Mouse (Mus musculus) left cerebral cortex, postnatal 10 days (tissue): Measurements from ENCODE around the gene Celf5. TPM values are rescaled to one million over a fixed set of nuclear protein-coding genes. Genes with fewer than 3 reads are reported as not detected.
"Not testable (repeated sequence)": the region's sequence is repeated elsewhere in the genome, so short reads cannot be mapped to it uniquely, and the experiment has no call there.

ENCODE experiments used
- DNase-seq, 2 experiments: peaks; one replicate each; pipeline ENCODE4 v3.0.0; 2021 to 2022; ENCODE audit warnings: low spot score in 2 of 2, mixed read lengths in 1 of 2; ENCODE audit errors: extremely low spot score in 1 of 2
- intact Hi-C: fragments of 180-260 bp; cut with DNase I; formaldehyde crosslinking; loops from one replicate; pipeline ENCODE4 v1.15.1; 2025
- total RNA-seq, 2 experiments: library from RNA; stranded (reverse); gene quantifications; 2 replicates each; pipeline ENCODE4 v1.2.3; 2021

The Celf5 gene
- total RNA-seq, 2 experiments from 2014 or later = 287 to 297 TPM

DNA sequence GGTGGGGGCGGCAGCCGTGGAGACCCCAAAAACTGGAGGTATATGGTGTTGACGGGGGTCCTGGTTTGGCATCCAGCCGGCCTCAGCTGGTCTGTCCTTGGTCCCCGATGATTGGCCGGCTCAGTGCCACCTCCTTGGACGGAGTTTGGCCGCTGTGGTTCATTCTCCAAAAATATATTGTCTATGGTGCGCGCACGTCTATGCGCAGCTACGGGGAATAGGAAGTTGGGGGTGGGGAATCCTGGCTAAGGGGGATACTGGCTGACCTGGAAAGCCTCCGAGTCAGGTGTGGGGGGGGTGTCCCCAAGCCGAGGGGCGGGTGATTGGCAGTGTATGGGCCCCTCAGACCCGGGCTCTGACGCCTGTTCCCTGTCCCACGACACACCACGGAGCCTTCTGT is 22.0 kb downstream of the Celf5 start:
- peak in 1 of 2 experiments; percentile 42 for DNase-seq
- intact Hi-C loops = no loop called here

DNA sequence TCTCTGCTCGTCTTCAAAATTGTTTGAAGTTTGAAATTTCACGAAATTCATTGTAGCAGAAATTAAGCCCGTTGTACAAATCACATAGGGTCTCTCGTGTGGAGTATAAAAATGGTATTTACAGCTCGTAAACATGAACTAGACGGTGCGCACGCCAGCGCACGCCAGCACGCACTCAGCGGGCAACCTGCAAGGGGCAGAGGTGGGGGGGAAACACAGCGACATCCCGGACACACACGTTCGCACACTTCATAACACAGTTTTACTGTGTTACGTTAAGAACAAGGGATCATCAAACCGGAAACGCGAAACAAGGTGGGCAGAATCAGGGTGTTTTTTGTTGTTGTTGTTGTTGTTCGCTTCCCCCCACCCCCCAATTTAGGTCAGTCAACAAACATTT is 23.1 kb downstream of the Celf5 start:
- DNase-seq = peak in 1 of 2 experiments; percentile 23
- intact Hi-C loops = loop anchor here (10.0 kb wide), 1 partner anchor 255 kb away; the partner anchor contains the start of gene Nmrk2

DNA sequence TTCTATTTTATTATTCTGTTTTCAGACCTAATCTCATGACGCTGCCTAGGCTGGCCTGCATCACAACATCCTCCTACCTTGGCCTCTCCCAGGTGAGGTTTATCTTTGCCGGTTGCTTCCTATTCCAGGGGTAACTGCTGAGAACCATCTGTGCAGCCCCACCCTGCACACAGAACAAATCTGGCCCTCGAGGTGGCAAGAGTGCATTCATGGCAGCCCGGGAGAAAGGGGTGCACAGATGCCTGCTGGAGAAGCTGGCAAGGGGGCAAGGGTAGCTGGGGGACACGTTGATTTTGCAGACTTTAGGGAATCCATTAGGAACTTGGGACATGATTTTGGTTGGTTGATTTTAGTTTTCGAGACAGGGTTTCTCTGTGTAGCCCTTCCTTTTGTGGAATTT is 24.2 kb downstream of the Celf5 start:
- peak in 1 of 2 experiments; percentile 22 for DNase-seq
- intact Hi-C loops = loop anchor here (10.0 kb wide), 1 partner anchor 253 kb away; the partner anchor contains the start of gene Nmrk2

DNA sequence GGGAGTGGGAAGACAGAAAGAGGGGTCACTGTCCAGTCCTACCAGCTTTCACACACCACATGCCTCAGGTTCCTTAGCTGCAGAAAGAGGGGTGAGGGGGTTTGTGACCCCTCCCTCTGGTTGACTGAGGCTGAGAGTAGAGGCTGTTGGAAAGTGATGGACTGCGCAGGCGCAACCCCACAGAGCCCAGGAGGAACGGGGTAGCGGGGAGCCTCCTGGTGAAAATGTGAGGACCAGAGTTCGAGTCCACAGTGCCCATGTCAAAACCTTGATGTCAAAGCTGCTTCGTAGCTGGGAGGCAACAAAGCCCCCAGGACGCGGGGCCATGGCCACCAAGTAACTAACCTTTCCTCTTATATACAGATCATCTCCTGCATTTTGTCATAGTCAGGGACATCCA is 24.9 kb downstream of the Celf5 start:
- intact Hi-C loops = loop anchor here (10.0 kb wide), 1 partner anchor 253 kb away; the partner anchor contains the start of gene Nmrk2
- peak in 1 of 2 experiments; percentile 26 for DNase-seq

DNA sequence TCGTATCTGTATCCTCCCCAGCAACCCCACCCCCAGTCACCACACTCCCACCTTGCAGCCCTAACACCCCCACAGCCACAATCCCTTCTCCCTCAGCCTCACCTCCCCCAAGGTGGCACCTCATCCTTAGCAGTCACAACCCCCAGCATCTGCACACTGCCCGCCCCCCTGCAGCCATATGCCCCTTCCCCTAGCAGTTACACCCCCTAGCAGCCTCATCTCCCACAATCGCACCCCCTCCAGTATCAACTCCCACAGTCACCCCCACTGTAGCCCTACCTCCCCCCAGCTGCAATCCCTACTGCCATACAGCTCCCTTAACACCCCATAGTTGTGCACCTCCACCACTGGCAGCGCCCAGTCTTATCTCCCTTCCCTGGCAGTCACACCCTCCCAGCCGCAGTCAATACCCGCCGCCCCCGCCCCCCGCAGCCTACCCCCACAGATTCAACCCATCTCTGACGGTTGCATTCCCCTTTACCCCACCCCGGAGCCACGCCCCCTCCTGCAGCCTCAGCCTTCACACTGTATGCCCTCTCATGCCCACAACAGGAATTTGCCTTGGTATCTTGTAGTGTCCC is 25.4 kb downstream of the Celf5 start:
- peak in 1 of 2 experiments; percentile 35 for DNase-seq
- intact Hi-C loops = loop anchor here (10.0 kb wide), 1 partner anchor 252 kb away; the partner anchor contains the start of gene Nmrk2

DNA sequence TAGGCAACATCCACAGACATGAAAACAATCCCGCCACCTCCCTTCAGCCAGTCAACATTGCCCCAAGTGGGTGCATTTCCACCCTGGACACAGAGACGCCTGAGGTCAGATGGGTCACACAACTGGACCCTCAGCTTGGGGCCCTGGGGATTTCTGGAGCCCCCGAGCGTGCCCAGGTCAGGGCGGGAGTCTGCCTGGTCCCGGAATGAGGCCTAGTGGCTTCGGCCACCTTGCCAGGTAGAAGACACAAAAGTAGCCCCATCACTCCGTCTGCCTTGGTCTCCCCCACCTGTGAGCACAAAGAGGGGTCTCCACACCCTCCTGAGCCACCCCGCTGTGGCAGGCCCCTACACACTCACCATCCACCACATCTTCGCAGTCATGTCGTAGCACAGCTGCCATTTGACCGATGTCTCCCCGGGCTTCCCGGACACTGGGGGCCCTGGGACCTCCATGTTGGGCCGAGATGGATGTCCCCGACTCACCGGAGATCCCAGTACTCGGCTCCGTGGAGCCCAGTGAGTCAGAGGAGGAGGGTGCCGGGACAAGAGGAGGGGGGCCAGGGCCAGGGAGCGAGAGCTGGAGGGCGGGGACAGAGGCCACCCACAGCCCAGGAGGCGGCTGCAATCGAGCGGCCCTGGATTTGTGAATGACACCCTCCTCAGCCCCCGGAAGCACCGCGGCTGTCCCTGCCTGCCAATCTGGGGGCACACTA is 27.2 kb downstream of the Celf5 start, which contains the start of gene Nfic:
Gene Nfic (minus strand): TSS at position 455 of the 715 bp plus-strand sequence.
- intact Hi-C loops = loop anchor here (10.0 kb wide), 1 partner anchor 251 kb away; the partner anchor contains the start of gene Nmrk2
- DNase-seq = peak in 1 of 2 experiments; percentile 33

DNA sequence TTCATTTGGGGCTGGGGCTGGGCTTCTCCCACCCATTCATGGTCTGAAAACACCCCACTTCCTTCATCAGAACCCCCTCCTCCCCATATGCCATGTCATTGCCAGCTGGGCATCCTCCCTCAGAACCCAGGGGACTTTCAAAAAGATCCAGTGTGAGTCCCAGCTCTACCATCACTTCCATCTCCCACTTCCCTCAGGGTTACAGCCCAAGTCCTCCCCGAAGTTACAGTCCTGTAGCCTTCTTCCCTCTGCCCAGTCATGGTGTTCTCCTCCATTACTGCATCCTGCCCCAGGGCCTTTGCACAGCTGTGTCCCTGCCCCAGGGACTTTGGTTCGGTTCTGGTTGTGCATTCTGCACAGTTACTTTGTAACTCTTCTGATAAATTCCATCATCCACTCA is 28.4 kb downstream of the Celf5 start:
- peak in 1 of 2 experiments; percentile 23 for DNase-seq
- intact Hi-C loops = loop anchor here (10.0 kb wide), 1 partner anchor 249 kb away; the partner anchor contains the start of gene Nmrk2

DNA sequence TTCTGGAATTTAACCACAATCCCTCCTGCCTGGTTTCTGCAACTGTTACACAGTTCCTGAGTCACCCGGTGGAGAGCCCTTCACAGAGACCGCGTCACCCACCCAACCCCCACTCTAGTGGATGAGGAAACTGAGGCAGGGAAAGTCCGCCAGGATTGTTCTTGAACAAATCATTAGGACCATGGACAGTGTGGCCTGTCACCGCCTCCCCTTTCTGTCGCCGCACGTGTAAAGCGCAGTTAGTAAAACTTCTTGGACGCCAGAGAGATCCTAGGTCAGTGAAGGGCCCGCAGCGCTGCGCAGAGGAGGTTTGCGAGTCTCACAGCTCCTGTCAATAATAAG is 29.6 kb downstream of the Celf5 start:
- DNase-seq = no peak
- intact Hi-C loops = loop anchor here (10.0 kb wide), 1 partner anchor 248 kb away; the partner anchor contains the start of gene Nmrk2

DNA sequence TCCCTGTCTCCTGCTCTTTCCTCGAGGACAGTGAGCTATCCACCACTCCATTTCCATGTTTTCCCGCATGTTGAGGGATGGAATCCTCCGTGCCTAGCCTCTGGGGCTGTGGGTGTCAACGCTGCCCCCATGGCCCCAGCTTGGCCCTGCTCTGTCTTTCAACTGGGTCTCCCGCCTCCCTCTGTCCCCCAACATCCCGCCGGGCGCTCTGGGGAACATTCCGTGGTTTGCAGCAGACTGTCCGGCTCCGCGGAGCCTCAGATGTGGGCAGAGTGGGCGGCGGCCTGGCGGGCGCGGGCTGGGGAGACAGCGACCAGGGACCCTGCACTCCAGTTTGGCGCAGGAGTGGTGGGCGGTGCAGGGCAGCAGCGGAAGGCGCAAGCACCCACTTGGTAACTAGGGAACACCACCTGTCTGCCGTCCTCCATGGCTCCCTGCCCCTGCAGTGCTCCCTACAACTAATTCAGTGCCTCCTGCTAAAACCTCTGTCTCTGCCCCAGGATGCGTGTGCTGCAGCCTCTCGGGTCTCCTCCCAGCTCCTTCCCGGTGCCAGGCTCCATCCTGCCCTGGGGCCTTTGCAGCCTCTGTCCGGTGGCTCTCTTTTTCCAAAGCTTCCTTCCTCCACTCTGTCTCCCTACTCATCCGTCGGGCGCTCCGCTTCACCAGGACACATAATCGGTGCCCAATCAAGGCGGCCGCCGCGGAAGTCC is 30.1 kb downstream of the Celf5 start:
- intact Hi-C loops = loop anchor here (10.0 kb wide), 1 partner anchor 248 kb away; the partner anchor contains the start of gene Nmrk2
- peak in 1 of 2 experiments; percentile 36 for DNase-seq

DNA sequence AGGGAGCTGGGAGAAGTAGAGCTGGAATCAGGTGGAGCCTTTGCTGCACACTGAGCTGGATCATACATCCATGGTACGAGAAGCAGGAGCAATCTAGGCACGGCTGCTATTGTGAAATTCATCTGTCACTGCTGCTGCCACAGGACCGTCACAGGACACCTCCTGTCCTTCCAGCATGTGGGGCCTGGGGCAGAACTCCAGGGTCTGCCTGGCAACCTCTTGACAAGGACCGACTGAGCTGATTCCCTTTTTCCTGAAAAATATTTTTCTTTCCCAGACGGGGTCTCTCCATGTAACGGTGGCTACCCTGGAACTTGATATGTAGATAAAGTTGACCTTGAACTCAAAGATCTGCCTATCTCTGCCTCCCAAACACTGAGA is 31.2 kb downstream of the Celf5 start:
- no peak for DNase-seq

DNA sequence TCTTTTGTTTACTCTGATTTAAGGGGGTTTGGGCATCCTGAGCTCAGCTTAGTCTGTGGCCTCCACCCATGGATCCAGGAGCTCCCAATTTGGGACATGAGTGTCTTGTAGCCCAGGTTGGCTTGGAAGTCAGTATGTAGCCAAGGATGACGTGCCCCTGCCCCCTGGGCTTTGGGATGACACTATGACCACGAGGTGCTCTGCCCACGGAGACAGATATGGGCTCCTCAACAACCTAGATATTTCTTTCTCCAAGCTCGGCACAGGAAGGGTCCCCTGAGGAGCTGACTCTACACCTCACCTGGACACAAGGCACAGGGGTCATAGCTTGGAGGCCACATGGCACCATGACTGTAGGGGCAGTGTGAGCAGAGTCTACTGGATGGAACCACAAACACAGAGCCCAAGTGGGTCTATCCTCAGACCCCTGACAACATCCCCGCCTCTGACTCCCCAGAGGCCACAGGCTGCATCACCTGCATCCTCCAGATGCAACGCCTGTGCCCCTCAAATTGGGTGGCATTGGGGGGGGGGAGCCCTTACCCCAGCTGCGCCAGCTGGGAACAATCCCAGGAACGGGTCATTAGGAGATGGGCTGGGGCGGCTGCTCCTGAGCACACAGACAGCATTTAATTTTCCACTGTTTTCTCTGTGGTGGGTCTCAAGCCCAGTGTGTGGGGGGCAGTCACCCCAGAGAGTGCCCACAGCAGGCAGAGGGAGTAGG is 31.7 kb downstream of the Celf5 start:
- intact Hi-C loops = loop anchor here (2.0 to 10.0 kb wide), 2 partner anchors 56 to 246 kb away; partner anchors contain the start of gene Nmrk2
- peak in 1 of 2 experiments; percentile 20 for DNase-seq

More for the DNA sequence above, 31.2 kb downstream of the Celf5 start:
- intact Hi-C loops = loop anchor here (2.0 to 10.0 kb wide), 2 partner anchors 57 to 247 kb away; partner anchors contain the start of gene Nmrk2

DNA sequence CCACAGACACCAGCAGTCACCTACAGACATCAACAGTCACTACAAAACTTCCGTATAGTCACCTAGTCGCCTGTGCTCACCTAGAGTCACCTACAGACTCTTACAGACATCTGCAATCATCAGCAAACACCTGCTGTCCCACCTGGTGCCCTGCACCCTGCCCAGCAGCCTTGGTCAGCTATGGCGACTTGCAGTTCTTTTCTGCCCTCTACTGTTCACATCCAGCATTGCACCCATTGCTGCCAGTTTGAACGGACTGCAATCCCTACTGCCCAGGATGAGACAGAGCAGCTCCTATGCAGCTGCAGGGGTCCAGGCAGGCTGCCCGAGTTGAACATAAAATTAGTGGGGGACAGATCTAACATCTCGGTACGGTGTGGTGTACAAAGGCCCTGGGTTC is 32.4 kb downstream of the Celf5 start:
- intact Hi-C loops = loop anchor here (2.0 to 10.0 kb wide), 2 partner anchors 55 to 245 kb away; partner anchors contain the start of gene Nmrk2

DNA sequence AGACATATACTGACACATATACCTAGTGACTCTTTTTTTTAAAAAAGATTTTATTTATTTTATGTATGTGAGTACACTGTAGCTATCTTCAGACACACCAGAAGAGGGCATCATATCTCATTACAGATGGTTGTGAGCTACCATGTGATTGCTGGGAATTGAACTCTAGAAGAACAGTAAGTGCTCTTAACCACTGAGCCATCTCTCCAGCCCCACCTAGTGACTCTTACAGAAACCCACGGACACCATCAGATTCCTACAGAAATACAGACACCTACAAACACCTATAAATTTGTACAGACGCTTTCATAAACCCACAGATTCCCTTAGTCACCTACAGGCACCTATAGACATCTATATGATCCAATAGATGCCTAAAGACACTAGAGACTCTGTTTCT is 37.0 kb downstream of the Celf5 start:
- intact Hi-C loops, DNase-seq: not testable (repeated sequence)

More for the DNA sequence above, 32.4 kb downstream of the Celf5 start:
- DNase-seq = peak in 1 of 2 experiments; percentile 85

DNA sequence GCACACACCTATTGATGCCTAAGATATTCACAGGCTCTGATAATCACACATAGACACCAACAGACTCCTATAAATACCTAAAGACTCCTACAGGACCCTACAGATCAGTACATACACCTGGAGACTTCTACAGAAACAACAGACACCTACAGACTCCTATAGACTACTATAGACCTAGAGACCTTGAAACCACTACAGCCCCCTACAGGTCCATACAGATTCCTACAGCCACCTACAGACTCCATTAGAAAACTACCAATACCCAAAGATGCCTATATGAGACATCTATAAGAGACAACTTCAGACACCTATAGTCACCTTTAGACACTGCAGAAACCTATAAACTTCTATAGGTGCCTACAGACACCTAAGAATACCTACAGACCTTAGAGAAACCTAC is 41.5 kb downstream of the Celf5 start:
- intact Hi-C loops = no loop called here
- no peak for DNase-seq

DNA sequence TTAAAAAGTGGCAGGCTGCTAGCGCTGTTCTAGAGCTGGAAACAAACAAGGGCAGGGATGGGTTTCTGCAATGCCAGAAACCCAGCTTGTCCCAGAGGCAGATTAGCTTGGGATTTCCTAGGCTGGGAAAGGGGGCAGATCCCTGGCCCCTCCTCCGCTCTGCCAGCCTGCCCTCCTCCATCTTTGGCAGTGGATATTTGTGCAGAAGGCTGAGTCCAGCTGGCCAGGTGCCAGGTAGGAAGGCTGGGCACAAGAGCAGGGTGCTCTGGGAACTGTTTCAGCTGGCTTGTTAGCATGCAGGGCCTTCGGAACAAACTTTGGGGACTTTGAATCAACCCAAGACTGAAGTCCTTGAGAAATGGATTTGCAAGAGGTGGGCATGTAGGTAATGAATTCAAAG is 47.1 kb downstream of the Celf5 start:
- DNase-seq = peak; percentile 80 to 81
- intact Hi-C loops = no loop called here

DNA sequence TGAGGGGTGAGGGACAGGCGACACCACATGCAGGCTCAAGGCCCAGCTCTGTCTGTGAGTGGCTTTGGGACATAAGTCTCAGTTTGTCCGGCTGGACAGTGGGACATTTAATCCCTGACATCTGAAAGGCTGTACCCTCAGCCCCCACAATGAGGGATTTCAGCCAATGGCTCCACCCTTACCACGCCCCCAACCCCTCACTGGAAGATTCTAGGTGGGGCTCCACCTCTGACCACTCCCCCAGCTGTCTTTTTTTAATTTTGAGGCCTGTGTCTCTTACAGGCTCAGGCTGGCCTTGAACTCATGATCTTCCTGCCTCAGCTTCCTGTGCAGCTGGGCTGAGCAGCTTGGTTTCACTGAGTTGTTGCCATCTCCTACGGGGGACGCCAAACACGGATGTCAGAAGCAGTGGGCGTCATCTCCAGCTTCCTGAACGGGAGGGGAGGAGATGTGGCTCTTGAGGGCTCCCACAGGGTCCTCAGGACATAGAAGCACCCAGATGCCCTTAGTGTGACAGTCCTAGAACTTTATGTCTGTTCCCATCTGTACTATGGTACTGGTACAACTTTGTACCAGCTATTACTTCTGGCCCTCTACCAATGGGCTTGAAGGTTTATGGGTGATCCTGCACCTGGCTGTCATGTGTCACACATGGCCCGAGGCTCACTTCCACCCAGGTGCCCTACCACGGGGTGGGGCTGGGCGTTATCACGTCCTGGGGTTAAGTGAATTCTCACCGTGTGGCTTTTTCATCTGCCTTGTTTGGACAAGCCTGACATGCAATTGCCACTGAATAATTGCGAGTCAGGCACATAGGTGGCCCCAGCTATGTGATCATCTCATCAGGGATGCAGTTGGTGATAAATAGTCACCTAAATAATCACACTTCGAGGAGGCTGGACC is 47.9 kb downstream of the Celf5 start:
- intact Hi-C loops = no loop called here
- DNase-seq = peak in 1 of 2 experiments; percentile 43

DNA sequence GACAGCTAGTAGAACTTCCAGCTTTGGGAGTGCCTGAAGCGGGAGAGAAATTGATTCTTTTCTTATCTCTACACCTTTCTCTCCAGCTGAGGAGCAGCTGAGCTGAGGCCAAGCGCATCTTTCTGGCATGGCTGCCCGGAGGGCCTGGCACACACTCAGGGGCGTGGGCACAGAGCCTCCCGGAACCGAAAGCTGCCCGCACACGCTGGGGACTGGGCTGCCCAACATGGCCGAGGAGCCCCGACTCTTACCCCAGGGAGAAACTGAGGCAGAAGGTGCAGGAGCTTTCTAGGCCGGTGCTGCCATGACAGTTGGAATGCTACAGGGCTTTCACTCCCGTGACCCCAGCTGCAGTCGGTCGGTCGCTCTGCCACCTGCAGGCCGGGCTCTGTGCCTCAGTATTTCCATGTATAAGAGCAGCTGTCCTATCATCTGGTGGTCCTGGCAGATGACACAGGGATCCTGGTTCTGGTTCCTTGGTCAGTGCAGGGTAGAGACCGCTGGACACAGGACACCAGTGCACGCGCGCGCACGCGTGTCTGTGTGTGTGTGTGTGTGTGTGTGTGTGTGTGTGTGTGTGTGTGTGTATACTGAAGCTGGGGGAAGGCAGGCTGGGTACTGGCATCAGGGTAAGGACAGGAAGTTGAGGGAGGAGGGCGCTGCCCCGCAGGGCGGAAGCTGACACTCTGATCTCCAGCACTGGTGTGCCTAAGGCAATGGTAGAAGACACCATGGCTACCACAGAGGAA is 48.8 kb downstream of the Celf5 start:
- intact Hi-C loops = no loop called here
- peak in 1 of 2 experiments; percentile 57 for DNase-seq
